Mouse (Mus musculus) limb, embryonic 14.5 days (tissue): ENCODE measurements around the gene Cfap70. TPM values are rescaled to one million over a fixed set of nuclear protein-coding genes. Genes with fewer than 3 reads are reported as not detected.

Source experiments
- ATAC-seq: fragments of 200-750 bp; cut with Nextera tagmentation; 2 replicates; pipeline ENCODE4 v1.8.0; 2017; ENCODE audit warnings: low read depth, moderate number of reproducible peaks, moderate TSS enrichment; ENCODE audit not compliant: low FRiP score
- DNase-seq: peaks from one replicate; pipeline ENCODE4 v3.0.0-alpha.2; 2015; ENCODE audit warnings: low spot score
- H3K27ac ChIP-seq: fragments of 300-500 bp; sonication (generic); replicated peaks from 2 replicates; pipeline ENCODE4 v1.5.1; 2014; ENCODE audit warnings: low read depth, mild to moderate bottlenecking, low read length, moderate library complexity, mixed read lengths
- H3K27me3 ChIP-seq: fragments of 300-500 bp; sonication (generic); 2 replicates; pipeline ENCODE4 v1.6.1; 2014; ENCODE audit warnings: low read length, mixed read lengths; ENCODE audit not compliant: control insufficient read depth, insufficient read depth
- H3K36me3 ChIP-seq: fragments of 300-500 bp; sonication (generic); 2 replicates; pipeline ENCODE4 v1.6.1; 2014; ENCODE audit warnings: mild to moderate bottlenecking, low read length, moderate library complexity, mixed read lengths; ENCODE audit not compliant: control insufficient read depth, insufficient read depth
- H3K4me1 ChIP-seq: fragments of 300-500 bp; sonication (generic); 2 replicates; pipeline ENCODE4 v1.6.1; 2014; ENCODE audit warnings: antibody characterized with exemption, low read length, mixed read lengths; ENCODE audit not compliant: control insufficient read depth, insufficient read depth
- H3K4me2 ChIP-seq: fragments of 300-500 bp; sonication (generic); replicated peaks from 2 replicates; pipeline ENCODE4 v1.6.1; 2014; ENCODE audit warnings: low read depth, mild to moderate bottlenecking, low read length, moderate library complexity; ENCODE audit not compliant: severe bottlenecking
- H3K4me3 ChIP-seq: fragments of 300-500 bp; sonication (generic); replicated peaks from 2 replicates; pipeline ENCODE4 v1.5.1; 2014; ENCODE audit warnings: low read length
- H3K9ac ChIP-seq: fragments of 300-500 bp; sonication (generic); 2 replicates; pipeline ENCODE4 v1.6.1; 2014; ENCODE audit warnings: mild to moderate bottlenecking, low read depth, low read length, moderate library complexity; ENCODE audit not compliant: severe bottlenecking
- H3K9me3 ChIP-seq: fragments of 300-500 bp; sonication (generic); 2 replicates; pipeline ENCODE4 v1.6.1; 2016; ENCODE audit warnings: low read length; ENCODE audit not compliant: control insufficient read depth
- POLR2A ChIP-seq: fragments of 200-500 bp; IDR thresholded peaks from 2 replicates; pipeline ENCODE4 v1.8.0; 2012; ENCODE audit warnings: inconsistent platforms, mild to moderate bottlenecking, moderate library complexity, borderline replicate concordance; ENCODE audit not compliant: insufficient read depth, insufficient read length; ENCODE audit errors: extremely low read depth
- whole genome bisulfite sequencing: fragments of 180-500 bp; shearing (Covaris S2); extraction: QIAGEN DNeasy Blood & Tissue Kit; methylation state at CpG from one replicate; pipeline ENCODE4 v1.1.7; 2014; 5-methylcytosine and 5-hydroxymethylcytosine counted together
- polyA plus RNA-seq, 2 experiments: library from polyadenylated mRNA; depleted of rRNA in 1 of 2; stranded (reverse) in 1 of 2; unstranded in 1 of 2; fragments of >200 nt; fragmentation: Nextera tagmentation in 1 of 2; extraction: Ambion mirVana in 1 of 2; gene quantifications; 2 replicates each; pipeline versions ENCODE4 v1.2.1 to v1.2.3; 2012 to 2014

The Cfap70 gene
- polyA plus RNA-seq, 2 experiments, result 0.30 to 0.76 TPM

GRCm38 (mm10) chr14:20379087-20379640 lies 72.9 kb downstream of the Cfap70 start:
- Histone ChIP-seq H3K27ac (no peak overlapping the region), H3K4me1 (no peaks in the 10 kb centered on the region), H3K4me2 (no peak overlapping the region), H3K36me3 (peaks cover 59% of the 10 kb centered on the region), H3K9me3 (no peaks in the 10 kb centered on the region), H3K27me3 (no peaks in the 10 kb centered on the region), H3K4me3 (no peak overlapping the region), H3K9ac (no peak overlapping the region)
- WGBS, result 84% methylated on average over 5 of the region's 5 CpGs
- no peak for DNase-seq
- TF ChIP-seq POLR2A, result no peak
- no peak for ATAC-seq

DNA sequence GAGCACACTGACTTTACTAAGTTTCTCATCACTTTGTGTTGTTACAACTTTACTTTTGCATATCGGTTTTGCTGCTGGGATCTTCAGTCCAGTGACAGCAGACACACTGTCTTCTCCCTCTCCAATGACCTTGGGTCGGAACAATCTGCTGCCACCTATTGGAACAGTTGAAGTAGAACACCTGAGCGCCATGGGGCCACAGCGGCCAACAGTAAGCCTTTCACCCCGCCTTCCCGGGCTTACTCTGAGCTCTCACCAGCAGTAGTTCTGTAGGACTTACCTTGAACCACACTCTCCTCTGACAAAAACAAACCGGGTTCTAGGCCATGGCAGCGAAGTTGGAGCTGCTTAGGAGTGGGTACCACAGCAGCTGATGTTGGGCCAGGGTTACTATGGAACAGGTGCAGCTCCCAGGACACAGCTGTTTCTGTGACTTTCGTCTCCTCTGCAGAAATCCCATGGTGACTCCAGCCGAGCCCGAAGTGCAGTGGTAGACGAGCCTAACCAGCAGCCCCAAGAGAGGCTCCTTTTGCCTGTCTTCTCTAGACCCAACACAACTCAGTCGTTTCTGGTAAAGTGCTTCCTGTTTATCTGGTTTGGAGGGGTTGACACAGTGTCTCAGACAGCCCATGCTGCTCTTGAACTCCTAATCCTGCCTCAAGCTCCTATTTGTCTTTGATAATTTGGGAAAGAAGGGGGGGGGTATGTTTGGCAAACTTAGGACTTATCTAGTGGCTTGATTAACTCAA lies 73.5 kb downstream of the Cfap70 start:
- ATAC-seq, result peak; percentile 47; the same call in 1 of the 2 replicates
- no peak overlapping the region for H3K9ac ChIP-seq

GRCm38 (mm10) chr14:20377112-20377521 lies 74.9 kb downstream of the Cfap70 start:
- Histone ChIP-seq H3K27me3 (no peaks in the 10 kb centered on the region), H3K4me2 (no peak overlapping the region), H3K27ac (no peak overlapping the region), H3K9me3 (no peaks in the 10 kb centered on the region), H3K36me3 (peaks cover 58% of the 10 kb centered on the region), H3K4me1 (no peaks in the 10 kb centered on the region), H3K9ac (no peak overlapping the region), H3K4me3 (no peak overlapping the region)
- TF ChIP-seq POLR2A, result no peak
- 75% methylated on average over 4 of the region's 4 CpGs for whole genome bisulfite sequencing
- DNase-seq, result no peak
- ATAC-seq, result no peak

More for the DNA sequence above, 73.5 kb downstream of the Cfap70 start:
- H3K4me1 ChIP-seq, result no peaks in the 10 kb centered on the region
- no peaks in the 10 kb centered on the region for H3K27me3 ChIP-seq
- H3K4me2 ChIP-seq, result no peak overlapping the region
- H3K27ac ChIP-seq, result no peak overlapping the region
- H3K36me3 ChIP-seq, result peaks cover 60% of the 10 kb centered on the region
- 34% methylated on average over 13 of the region's 13 CpGs for WGBS
- no peak for TF ChIP-seq POLR2A
- DNase-seq, result peak; percentile 44
- H3K4me3 ChIP-seq, result no peak overlapping the region
- no peaks in the 10 kb centered on the region for H3K9me3 ChIP-seq

DNA sequence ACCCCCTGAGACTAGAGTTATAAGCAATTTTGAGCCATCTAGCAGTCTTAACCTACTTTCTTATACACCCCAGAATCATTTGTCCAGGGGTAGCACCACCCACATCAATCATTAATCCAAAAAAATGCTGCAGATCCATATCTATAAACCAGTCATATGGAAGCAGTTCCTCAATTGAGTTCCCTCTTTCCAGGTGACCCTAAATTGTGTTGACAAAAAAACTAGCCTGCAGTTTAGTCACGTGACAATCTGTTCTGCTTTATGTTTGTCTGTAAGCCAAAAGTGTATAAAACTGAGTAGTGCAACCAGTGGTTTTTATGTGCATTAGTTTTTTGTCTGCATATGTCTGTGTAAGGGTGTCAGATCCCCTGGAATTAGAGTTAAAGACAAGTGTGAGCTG lies 80.2 kb downstream of the Cfap70 start:
- no peaks in the 10 kb centered on the region for H3K4me1 ChIP-seq
- H3K27me3 ChIP-seq, result no peaks in the 10 kb centered on the region
- no peak overlapping the region for H3K27ac ChIP-seq
- 83% methylated on average over 1 of the region's 1 CpGs for WGBS
- no peak overlapping the region for H3K9ac ChIP-seq
- ATAC-seq (no peak), DNase-seq (no peak)
- no peak for TF ChIP-seq POLR2A
- no peak overlapping the region for H3K4me3 ChIP-seq
- peaks cover 58% of the 10 kb centered on the region for H3K36me3 ChIP-seq
- H3K4me2 ChIP-seq, result no peak overlapping the region
- H3K9me3 ChIP-seq, result no peaks in the 10 kb centered on the region

DNA sequence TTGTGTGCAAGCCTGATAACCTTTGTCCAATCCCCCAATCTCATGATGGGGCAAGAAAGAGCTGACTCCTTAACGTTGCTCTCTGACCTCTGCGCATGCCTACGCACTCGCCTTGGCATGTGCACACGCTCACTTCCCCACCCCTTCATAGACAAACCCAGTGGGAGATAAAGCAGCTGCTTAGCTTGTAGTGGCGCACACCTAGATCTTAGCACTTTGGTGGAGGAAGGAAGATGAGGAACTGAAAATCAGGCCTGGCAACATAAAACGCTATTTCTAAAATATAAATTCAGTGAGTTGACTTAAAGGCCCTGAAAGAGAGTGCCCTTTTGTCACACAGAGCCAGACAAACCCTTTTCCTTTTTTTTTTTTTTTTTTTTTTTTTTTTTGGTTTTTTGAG lies 81.2 kb downstream of the Cfap70 start:
- DNase-seq (no peak), ATAC-seq (no peak)
- H3K27me3 ChIP-seq, result no peaks in the 10 kb centered on the region
- no peak overlapping the region for H3K27ac ChIP-seq
- H3K4me3 ChIP-seq, result no peak overlapping the region
- no peaks in the 10 kb centered on the region for H3K9me3 ChIP-seq
- TF ChIP-seq POLR2A, result no peak
- H3K9ac ChIP-seq, result no peak overlapping the region
- H3K4me2 ChIP-seq, result no peak overlapping the region
- H3K4me1 ChIP-seq, result no peaks in the 10 kb centered on the region
- WGBS, result 93% methylated on average over 7 of the region's 7 CpGs
- peaks cover 55% of the 10 kb centered on the region for H3K36me3 ChIP-seq
